Mouse (Mus musculus) heart, adult 8-10 months (tissue): ENCODE measurements around the gene Zfp846. TPM values are rescaled to one million over a fixed set of nuclear protein-coding genes. Genes with fewer than 3 reads are reported as not detected.
"Not testable (repeated sequence)": the region's sequence is repeated elsewhere in the genome, so short reads cannot be mapped to it uniquely, and the experiment has no call there.

ENCODE experiments used
- DNase-seq: peaks from one replicate; pipeline ENCODE4 v3.0.0; 2022; ENCODE audit warnings: low spot score
- total RNA-seq, 4 experiments: library from RNA; stranded (reverse); gene quantifications; 2 replicates each; pipeline ENCODE4 v1.2.4; 2022

The Zfp846 gene
- 1 to 10 TPM; 3.2 to 5.7 (median 5.1) TPM for total RNA-seq

- DNase-seq: peak; percentile 99
Observed at GRCm38 (mm10) chr9:20581175-20581634, at the start of gene Zfp846. Gene Zfp846 (plus strand): TSS chr9:20581291.

GRCm38 (mm10) chr9:20534326-20534926 is 46.7 kb upstream of the Zfp846 start:
- no peak for DNase-seq

- DNase-seq: no peak
Observed at GRCm38 (mm10) chr9:20536598-20536997, 44.5 kb upstream of the Zfp846 start.

- DNase-seq: no peak
Observed at GRCm38 (mm10) chr9:20543496-20543895, 37.6 kb upstream of the Zfp846 start.

GRCm38 (mm10) chr9:20544070-20544821 is 36.8 kb upstream of the Zfp846 start:
- DNase-seq: peak; percentile 76

- DNase-seq: peak; percentile 69
Observed at GRCm38 (mm10) chr9:20545151-20545550, 35.9 kb upstream of the Zfp846 start.

- peak; percentile 69 for DNase-seq
Observed at GRCm38 (mm10) chr9:20551781-20552275, 29.3 kb upstream of the Zfp846 start.

- no peak for DNase-seq
Observed at GRCm38 (mm10) chr9:20552698-20553097, 28.4 kb upstream of the Zfp846 start.

- no peak for DNase-seq
Observed at GRCm38 (mm10) chr9:20562177-20562576, 18.9 kb upstream of the Zfp846 start.

- DNase-seq: not testable (repeated sequence)
Observed at GRCm38 (mm10) chr9:20565326-20566030, 15.6 kb upstream of the Zfp846 start.

GRCm38 (mm10) chr9:20571060-20571459 is 10.0 kb upstream of the Zfp846 start:
- no peak for DNase-seq

- DNase-seq: no peak
Observed at GRCm38 (mm10) chr9:20576591-20576990, 4.5 kb upstream of the Zfp846 start.

- DNase-seq: no peak
Observed at GRCm38 (mm10) chr9:20601270-20601669, 20.2 kb downstream of the Zfp846 start.

- no peak for DNase-seq
Observed at GRCm38 (mm10) chr9:20606269-20606668, 25.2 kb downstream of the Zfp846 start.

GRCm38 (mm10) chr9:20607100-20607974 is 26.2 kb downstream of the Zfp846 start:
- DNase-seq: peak; percentile 80

- DNase-seq: no peak
Observed at GRCm38 (mm10) chr9:20609831-20610464, 28.9 kb downstream of the Zfp846 start.

- DNase-seq: no peak
Observed at GRCm38 (mm10) chr9:20611976-20612375, 30.9 kb downstream of the Zfp846 start.

- DNase-seq: no peak
Observed at GRCm38 (mm10) chr9:20616685-20617084, 35.6 kb downstream of the Zfp846 start.

GRCm38 (mm10) chr9:20631332-20631731 is 50.2 kb downstream of the Zfp846 start:
- DNase-seq: no peak

GRCm38 (mm10) chr9:20635676-20636075 is 54.6 kb downstream of the Zfp846 start:
- not testable (repeated sequence) for DNase-seq

- no peak for DNase-seq
Observed at GRCm38 (mm10) chr9:20636256-20636655, 55.2 kb downstream of the Zfp846 start.
